Mouse (Mus musculus): Measurements from ENCODE around the gene Mfap3l. TPM values are rescaled to one million over a fixed set of nuclear protein-coding genes. Genes with fewer than 3 reads are reported as not detected.
A peak's percentile ranks its signal among the peaks of the same experiment; 100 is the strongest.

The Mfap3l gene
- polyA plus RNA-seq, 1 experiment from 2014 or later, result 0.99 TPM

- H3K9me3 ChIP-seq (ENCODE audit: control insufficient read depth), result no peaks in the 10 kb centered on the region
- no peaks in the 10 kb centered on the region for H3K36me3 ChIP-seq (ENCODE audit: control insufficient read depth, insufficient read depth)
- no peak overlapping the region for H3K9ac ChIP-seq (ENCODE audit: low read depth, low read length)
- no peaks in the 10 kb centered on the region for H3K4me1 ChIP-seq (replicated peaks; ENCODE audit: control insufficient read depth, insufficient read depth, low read length)
- H3K27ac ChIP-seq (ENCODE audit: low read depth, low read length), result no peak overlapping the region
- no peaks in the 10 kb centered on the region for H3K27me3 ChIP-seq (replicated peaks; ENCODE audit: control insufficient read depth, insufficient read depth, low read length)
- TF ChIP-seq CTCF (IDR thresholded peaks at IDR 0.05; ENCODE audit: low read depth), result no peak
- no peak overlapping the region for H3K4me2 ChIP-seq (replicated peaks; ENCODE audit: low read depth)
- H3K4me3 ChIP-seq (ENCODE audit: low read depth, low read length), result no peak overlapping the region
- ATAC-seq, result no peak
- 67% methylated on average over 4 of the region's 4 CpGs for WGBS
Measured at GRCm38 (mm10) chr8:60621561-60621960, 11.1 kb upstream of the Mfap3l start.

GRCm38 (mm10) chr8:60622056-60622455 lies 10.6 kb upstream of the Mfap3l start:
- Histone ChIP-seq H3K4me2 (replicated peaks; ENCODE audit: low read depth) (no peak overlapping the region), H3K9me3 (ENCODE audit: control insufficient read depth) (no peaks in the 10 kb centered on the region), H3K27ac (ENCODE audit: low read depth, low read length) (no peak overlapping the region), H3K4me1 (replicated peaks; ENCODE audit: control insufficient read depth, insufficient read depth, low read length) (no peaks in the 10 kb centered on the region), H3K27me3 (replicated peaks; ENCODE audit: control insufficient read depth, insufficient read depth, low read length) (no peaks in the 10 kb centered on the region), H3K9ac (ENCODE audit: low read depth, low read length) (no peak overlapping the region), H3K36me3 (ENCODE audit: control insufficient read depth, insufficient read depth) (no peaks in the 10 kb centered on the region), H3K4me3 (ENCODE audit: low read depth, low read length) (no peak overlapping the region)
- 87% methylated on average over 12 of the region's 12 CpGs for WGBS
- no peak for ATAC-seq
- no peak for TF ChIP-seq CTCF (IDR thresholded peaks at IDR 0.05; ENCODE audit: low read depth)

DNA sequence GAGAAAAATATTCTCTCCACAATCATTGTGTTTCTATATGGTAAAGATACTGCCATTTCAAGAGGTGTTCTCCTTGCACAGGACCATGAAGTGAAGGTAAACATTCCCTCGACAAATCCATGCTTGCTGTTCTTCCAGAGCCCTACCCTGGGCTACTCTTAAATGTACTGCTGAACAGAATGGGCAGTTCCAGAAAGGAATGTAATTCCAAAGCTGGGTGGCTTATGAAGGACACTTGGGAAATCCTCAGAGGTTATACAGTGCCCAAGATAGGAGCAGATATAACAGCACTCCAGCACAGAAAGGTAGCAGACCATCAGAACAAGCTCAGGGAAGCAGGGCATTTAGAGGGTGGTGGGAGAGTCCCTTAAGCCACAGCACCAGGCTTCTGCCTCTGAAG lies 9.2 kb upstream of the Mfap3l start:
- TF ChIP-seq CTCF (IDR thresholded peaks at IDR 0.05; ENCODE audit: low read depth), result no peak
- Histone ChIP-seq H3K4me1 (replicated peaks; ENCODE audit: control insufficient read depth, insufficient read depth, low read length) (no peaks in the 10 kb centered on the region), H3K4me3 (ENCODE audit: low read depth, low read length) (no peak overlapping the region), H3K27ac (ENCODE audit: low read depth, low read length) (no peak overlapping the region), H3K9me3 (ENCODE audit: control insufficient read depth) (no peaks in the 10 kb centered on the region), H3K36me3 (ENCODE audit: control insufficient read depth, insufficient read depth) (no peaks in the 10 kb centered on the region), H3K27me3 (replicated peaks; ENCODE audit: control insufficient read depth, insufficient read depth, low read length) (no peaks in the 10 kb centered on the region), H3K4me2 (replicated peaks; ENCODE audit: low read depth) (no peak overlapping the region), H3K9ac (ENCODE audit: low read depth, low read length) (no peak overlapping the region)
- no peak for ATAC-seq
- 32% methylated on average over 1 of the region's 1 CpGs for WGBS

DNA sequence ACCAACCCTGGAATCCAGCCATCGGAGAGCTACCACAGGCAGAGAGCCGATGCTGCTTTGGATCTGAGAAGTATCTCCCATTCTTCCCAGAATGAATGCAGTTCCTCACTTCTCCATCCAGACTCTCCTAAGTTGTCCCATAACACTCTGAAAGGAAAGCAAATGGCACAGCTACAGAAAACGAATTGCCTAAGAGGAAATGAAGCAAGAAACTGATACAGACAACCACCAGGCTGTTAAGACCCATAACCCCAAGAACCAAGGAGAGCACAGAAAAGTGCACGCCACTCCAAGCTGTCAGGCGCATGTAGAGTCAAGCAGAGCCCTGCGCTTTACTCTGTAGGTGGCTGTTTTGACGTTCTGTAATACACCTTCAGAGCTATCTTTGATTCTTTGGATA lies 7.9 kb upstream of the Mfap3l start:
- Histone ChIP-seq H3K9me3 (ENCODE audit: control insufficient read depth) (no peaks in the 10 kb centered on the region), H3K27ac (ENCODE audit: low read depth, low read length) (no peak overlapping the region), H3K9ac (ENCODE audit: low read depth, low read length) (no peak overlapping the region), H3K4me3 (ENCODE audit: low read depth, low read length) (no peak overlapping the region), H3K36me3 (ENCODE audit: control insufficient read depth, insufficient read depth) (no peaks in the 10 kb centered on the region), H3K4me1 (replicated peaks; ENCODE audit: control insufficient read depth, insufficient read depth, low read length) (no peaks in the 10 kb centered on the region), H3K27me3 (replicated peaks; ENCODE audit: control insufficient read depth, insufficient read depth, low read length) (no peaks in the 10 kb centered on the region), H3K4me2 (replicated peaks; ENCODE audit: low read depth) (no peak overlapping the region)
- no peak for ATAC-seq
- no peak for TF ChIP-seq CTCF (IDR thresholded peaks at IDR 0.05; ENCODE audit: low read depth)
- 83% methylated on average over 7 of the region's 7 CpGs for WGBS

- Histone ChIP-seq H3K9me3 (ENCODE audit: control insufficient read depth) (no peaks in the 10 kb centered on the region), H3K4me1 (replicated peaks; ENCODE audit: control insufficient read depth, insufficient read depth, low read length) (no peaks in the 10 kb centered on the region), H3K27me3 (replicated peaks; ENCODE audit: control insufficient read depth, insufficient read depth, low read length) (peaks cover 9% of the 10 kb centered on the region; the same call in 1 of the 2 replicates), H3K4me3 (ENCODE audit: low read depth, low read length) (no peak overlapping the region), H3K27ac (ENCODE audit: low read depth, low read length) (no peak overlapping the region), H3K9ac (ENCODE audit: low read depth, low read length) (no peak overlapping the region), H3K36me3 (ENCODE audit: control insufficient read depth, insufficient read depth) (no peaks in the 10 kb centered on the region), H3K4me2 (replicated peaks; ENCODE audit: low read depth) (no peak overlapping the region)
- no peak for TF ChIP-seq CTCF (IDR thresholded peaks at IDR 0.05; ENCODE audit: low read depth)
- ATAC-seq, result no peak
- WGBS, result 71% methylated on average over 3 of the region's 3 CpGs
Measured at GRCm38 (mm10) chr8:60627937-60628336, 4.7 kb upstream of the Mfap3l start.

GRCm38 (mm10) chr8:60629059-60629458 lies 3.6 kb upstream of the Mfap3l start:
- no peak for TF ChIP-seq CTCF (IDR thresholded peaks at IDR 0.05; ENCODE audit: low read depth)
- Histone ChIP-seq H3K4me3 (ENCODE audit: low read depth, low read length) (no peak overlapping the region), H3K27me3 (replicated peaks; ENCODE audit: control insufficient read depth, insufficient read depth, low read length) (peaks cover 9% of the 10 kb centered on the region; the same call in 1 of the 2 replicates), H3K27ac (ENCODE audit: low read depth, low read length) (no peak overlapping the region), H3K4me1 (replicated peaks; ENCODE audit: control insufficient read depth, insufficient read depth, low read length) (peaks cover 3% of the 10 kb centered on the region; the same call in 1 of the 2 replicates), H3K9me3 (ENCODE audit: control insufficient read depth) (no peaks in the 10 kb centered on the region), H3K9ac (ENCODE audit: low read depth, low read length) (no peak overlapping the region), H3K36me3 (ENCODE audit: control insufficient read depth, insufficient read depth) (no peaks in the 10 kb centered on the region), H3K4me2 (replicated peaks; ENCODE audit: low read depth) (no peak overlapping the region)
- 77% methylated on average over 4 of the region's 4 CpGs for WGBS
- ATAC-seq, result no peak

DNA sequence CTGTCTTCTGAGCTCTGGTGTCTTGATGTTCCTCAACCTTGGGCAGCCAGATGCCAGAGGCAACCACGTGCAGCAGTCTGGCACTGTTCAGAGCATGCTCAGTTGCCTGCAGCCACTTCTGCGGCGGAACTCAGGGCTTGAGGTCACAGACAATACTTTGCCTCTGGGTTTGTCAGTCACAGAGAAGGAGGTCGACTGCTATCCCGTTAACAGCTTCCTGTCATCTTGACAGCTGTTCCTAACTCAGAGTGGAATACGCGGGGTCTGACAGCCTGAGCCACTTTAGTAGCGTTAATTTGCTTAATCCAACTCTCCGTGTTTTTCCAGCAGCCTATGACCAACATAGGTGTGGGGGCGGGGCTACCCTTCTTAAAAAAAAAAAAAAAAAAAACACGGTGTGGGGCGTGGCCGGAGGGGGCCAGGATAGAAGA lies 1.1 kb upstream of the Mfap3l start:
- Histone ChIP-seq H3K9me3 (ENCODE audit: control insufficient read depth) (no peaks in the 10 kb centered on the region), H3K27ac (ENCODE audit: low read depth, low read length) (no peak overlapping the region), H3K4me3 (ENCODE audit: low read depth, low read length) (peak overlapping the region; percentile 68), H3K4me2 (replicated peaks; ENCODE audit: low read depth) (peak overlapping the region; percentile 98), H3K36me3 (ENCODE audit: control insufficient read depth, insufficient read depth) (no peaks in the 10 kb centered on the region), H3K9ac (ENCODE audit: low read depth, low read length) (no peak overlapping the region), H3K4me1 (replicated peaks; ENCODE audit: control insufficient read depth, insufficient read depth, low read length) (peaks cover 3% of the 10 kb centered on the region; the same call in 1 of the 2 replicates), H3K27me3 (replicated peaks; ENCODE audit: control insufficient read depth, insufficient read depth, low read length) (peaks cover 9% of the 10 kb centered on the region; the same call in 1 of the 2 replicates)
- no peak for TF ChIP-seq CTCF (IDR thresholded peaks at IDR 0.05; ENCODE audit: low read depth)
- no peak for ATAC-seq
- WGBS, result under 1% methylated on average over 13 of the region's 13 CpGs

All from intestine, postnatal 0 days (tissue).